Mouse (Mus musculus): ENCODE data around the gene Uqcc1. TPM values are rescaled to one million over a fixed set of nuclear protein-coding genes. Genes with fewer than 3 reads are reported as not detected.

The Uqcc1 gene
- polyA plus RNA-seq, 1 experiment from 2014 or later, result 40.4 TPM

- H3K27me3 ChIP-seq (replicated peaks; ENCODE audit: control insufficient read depth, insufficient read depth, low read length), result no peaks in the 10 kb centered on the region; the same call in 1 of the 2 replicates
- no peak for TF ChIP-seq CTCF (IDR thresholded peaks at IDR 0.05; ENCODE audit: low read depth)
- H3K9ac ChIP-seq (ENCODE audit: low read depth, low read length), result no peak overlapping the region
- WGBS, result 100% methylated on average over 1 of the region's 1 CpGs
- H3K4me1 ChIP-seq (replicated peaks; ENCODE audit: control insufficient read depth, insufficient read depth, low read length), result peaks cover 7% of the 10 kb centered on the region
- H3K9me3 ChIP-seq (ENCODE audit: control insufficient read depth), result no peaks in the 10 kb centered on the region
- peaks cover under 1% of the 10 kb centered on the region; the same call in 1 of the 2 replicates for H3K36me3 ChIP-seq (ENCODE audit: control insufficient read depth, insufficient read depth)
- H3K4me2 ChIP-seq (replicated peaks; ENCODE audit: low read depth), result no peak overlapping the region
- ATAC-seq, result no peak
- no peak overlapping the region for H3K27ac ChIP-seq (ENCODE audit: low read depth, low read length)
- H3K4me3 ChIP-seq (ENCODE audit: low read depth, low read length), result no peak overlapping the region
Measured at GRCm38 (mm10) chr2:155816179-155816578, 113.9 kb downstream of the Uqcc1 start.

- no peak for ATAC-seq
- Histone ChIP-seq H3K36me3 (ENCODE audit: control insufficient read depth, insufficient read depth) (no peaks in the 10 kb centered on the region), H3K4me2 (replicated peaks; ENCODE audit: low read depth) (no peak overlapping the region), H3K27me3 (replicated peaks; ENCODE audit: control insufficient read depth, insufficient read depth, low read length) (no peaks in the 10 kb centered on the region; the same call in 1 of the 2 replicates), H3K27ac (ENCODE audit: low read depth, low read length) (no peak overlapping the region), H3K4me3 (ENCODE audit: low read depth, low read length) (no peak overlapping the region), H3K4me1 (replicated peaks; ENCODE audit: control insufficient read depth, insufficient read depth, low read length) (peaks cover 7% of the 10 kb centered on the region), H3K9ac (ENCODE audit: low read depth, low read length) (no peak overlapping the region), H3K9me3 (ENCODE audit: control insufficient read depth) (no peaks in the 10 kb centered on the region)
- no peak for TF ChIP-seq CTCF (IDR thresholded peaks at IDR 0.05; ENCODE audit: low read depth)
- 23% methylated on average over 5 of the region's 5 CpGs for WGBS
Measured at GRCm38 (mm10) chr2:155814829-155815228, 115.3 kb downstream of the Uqcc1 start.

GRCm38 (mm10) chr2:155812637-155813036, 117.5 kb downstream of the Uqcc1 start:
- no peak overlapping the region for H3K9ac ChIP-seq (ENCODE audit: low read depth, low read length)
- H3K4me2 ChIP-seq (replicated peaks; ENCODE audit: low read depth), result no peak overlapping the region
- H3K27me3 ChIP-seq (replicated peaks; ENCODE audit: control insufficient read depth, insufficient read depth, low read length), result no peaks in the 10 kb centered on the region; the same call in 1 of the 2 replicates
- no peaks in the 10 kb centered on the region for H3K36me3 ChIP-seq (ENCODE audit: control insufficient read depth, insufficient read depth)
- no peaks in the 10 kb centered on the region for H3K4me1 ChIP-seq (replicated peaks; ENCODE audit: control insufficient read depth, insufficient read depth, low read length)
- no peak for TF ChIP-seq CTCF (IDR thresholded peaks at IDR 0.05; ENCODE audit: low read depth)
- H3K4me3 ChIP-seq (ENCODE audit: low read depth, low read length), result no peak overlapping the region
- WGBS, result 80% methylated on average over 4 of the region's 4 CpGs
- no peaks in the 10 kb centered on the region for H3K9me3 ChIP-seq (ENCODE audit: control insufficient read depth)
- H3K27ac ChIP-seq (ENCODE audit: low read depth, low read length), result no peak overlapping the region
- no peak for ATAC-seq

GRCm38 (mm10) chr2:155811821-155812396, 118.2 kb downstream of the Uqcc1 start:
- WGBS, result 47% methylated on average over 16 of the region's 16 CpGs

GRCm38 (mm10) chr2:155809620-155810019, 120.5 kb downstream of the Uqcc1 start:
- 47% methylated on average over 4 of the region's 4 CpGs for WGBS
- TF ChIP-seq CTCF (IDR thresholded peaks at IDR 0.05; ENCODE audit: low read depth), result no peak
- no peak overlapping the region for H3K4me3 ChIP-seq (ENCODE audit: low read depth, low read length)
- no peaks in the 10 kb centered on the region for H3K9me3 ChIP-seq (ENCODE audit: control insufficient read depth)
- H3K27me3 ChIP-seq (replicated peaks; ENCODE audit: control insufficient read depth, insufficient read depth, low read length), result no peaks in the 10 kb centered on the region; the same call in 1 of the 2 replicates
- no peak overlapping the region for H3K4me2 ChIP-seq (replicated peaks; ENCODE audit: low read depth)
- no peaks in the 10 kb centered on the region for H3K36me3 ChIP-seq (ENCODE audit: control insufficient read depth, insufficient read depth)
- H3K9ac ChIP-seq (ENCODE audit: low read depth, low read length), result no peak overlapping the region
- H3K4me1 ChIP-seq (replicated peaks; ENCODE audit: control insufficient read depth, insufficient read depth, low read length), result peaks cover 8% of the 10 kb centered on the region
- no peak overlapping the region for H3K27ac ChIP-seq (ENCODE audit: low read depth, low read length)
- no peak for ATAC-seq

More at GRCm38 (mm10) chr2:155811821-155812396, 118.2 kb downstream of the Uqcc1 start:
- peak; percentile 13; the same call in 1 of the 2 replicates for ATAC-seq
- H3K9ac ChIP-seq (ENCODE audit: low read depth, low read length), result no peak overlapping the region
- no peaks in the 10 kb centered on the region for H3K4me1 ChIP-seq (replicated peaks; ENCODE audit: control insufficient read depth, insufficient read depth, low read length)
- no peak overlapping the region for H3K4me3 ChIP-seq (ENCODE audit: low read depth, low read length)
- H3K4me2 ChIP-seq (replicated peaks; ENCODE audit: low read depth), result no peak overlapping the region
- H3K27ac ChIP-seq (ENCODE audit: low read depth, low read length), result no peak overlapping the region
- no peaks in the 10 kb centered on the region for H3K9me3 ChIP-seq (ENCODE audit: control insufficient read depth)
- peak; percentile 92 for TF ChIP-seq CTCF (IDR thresholded peaks at IDR 0.05; ENCODE audit: low read depth)
- H3K36me3 ChIP-seq (ENCODE audit: control insufficient read depth, insufficient read depth), result no peaks in the 10 kb centered on the region
- no peaks in the 10 kb centered on the region; the same call in 1 of the 2 replicates for H3K27me3 ChIP-seq (replicated peaks; ENCODE audit: control insufficient read depth, insufficient read depth, low read length)

- no peak for TF ChIP-seq CTCF (IDR thresholded peaks at IDR 0.05; ENCODE audit: low read depth)
- 45% methylated on average over 4 of the region's 4 CpGs for WGBS
- Histone ChIP-seq H3K4me2 (replicated peaks; ENCODE audit: low read depth) (no peak overlapping the region), H3K9ac (ENCODE audit: low read depth, low read length) (no peak overlapping the region), H3K4me1 (replicated peaks; ENCODE audit: control insufficient read depth, insufficient read depth, low read length) (peaks cover 15% of the 10 kb centered on the region), H3K9me3 (ENCODE audit: control insufficient read depth) (no peaks in the 10 kb centered on the region), H3K27ac (ENCODE audit: low read depth, low read length) (no peak overlapping the region), H3K27me3 (replicated peaks; ENCODE audit: control insufficient read depth, insufficient read depth, low read length) (no peaks in the 10 kb centered on the region; the same call in 1 of the 2 replicates), H3K4me3 (ENCODE audit: low read depth, low read length) (no peak overlapping the region), H3K36me3 (ENCODE audit: control insufficient read depth, insufficient read depth) (no peaks in the 10 kb centered on the region)
- no peak for ATAC-seq
Measured at GRCm38 (mm10) chr2:155807408-155807807, 122.7 kb downstream of the Uqcc1 start.

Data from intestine, postnatal 0 days (tissue).